Mouse (Mus musculus) G1E (cell line): ENCODE measurements around the gene Vwa5b1. TPM values are rescaled to one million over a fixed set of nuclear protein-coding genes. Genes with fewer than 3 reads are reported as not detected.

ENCODE experiments used
- ATAC-seq: 2 replicates; pipeline ENCODE4 v1.8.0; 2016; ENCODE audit warnings: mild to moderate bottlenecking; ENCODE audit not compliant: insufficient number of reproducible peaks, poor library complexity, low FRiP score, severe bottlenecking; ENCODE audit errors: extremely low read depth
- DNase-seq: peaks from one replicate; pipeline ENCODE4 v3.0.0; 2012; ENCODE audit warnings: low spot score
- H3K27me3 ChIP-seq: 2 replicates; pipeline ENCODE4 v1.6.1; 2012; ENCODE audit warnings: mild to moderate bottlenecking, low read length, inconsistent platforms; ENCODE audit not compliant: insufficient read depth
- H3K36me3 ChIP-seq: replicated peaks from 2 replicates; pipeline ENCODE3; 2012; ENCODE audit warnings: mild to moderate bottlenecking, inconsistent platforms
- H3K4me1 ChIP-seq: 2 replicates; pipeline ENCODE4 v1.6.1; 2012; ENCODE audit warnings: low read depth, low read length, inconsistent platforms, mixed read lengths; ENCODE audit not compliant: insufficient read depth
- H3K4me3 ChIP-seq: 2 replicates; pipeline ENCODE4 v1.5.1; 2012; ENCODE audit warnings: low read depth, mild to moderate bottlenecking, inconsistent platforms, low read length, moderate library complexity, mixed read lengths
- H3K9me3 ChIP-seq: replicated peaks from 2 replicates; pipeline ENCODE4 v1.6.1; 2012; ENCODE audit warnings: inconsistent platforms
- CTCF ChIP-seq: IDR thresholded peaks from 2 replicates; pipeline ENCODE4 v1.5.1; 2012; ENCODE audit warnings: low read depth, low read length, inconsistent platforms, mixed read lengths
- GATA1 ChIP-seq: IDR thresholded peaks from 2 replicates; pipeline ENCODE4 v1.6.1; 2012; ENCODE audit warnings: borderline replicate concordance, low read length, inconsistent platforms, mixed read lengths
- GATA2 ChIP-seq: IDR thresholded peaks from 2 replicates; pipeline ENCODE4 v1.6.1; 2012; ENCODE audit warnings: low read depth, low read length, inconsistent platforms, borderline replicate concordance
- POLR2AphosphoS5 ChIP-seq: IDR thresholded peaks from 2 replicates; pipeline ENCODE4 v1.6.1; 2012; ENCODE audit warnings: low read depth, low read length, inconsistent platforms; ENCODE audit not compliant: insufficient replicate concordance
- TAL1 ChIP-seq: conservative IDR thresholded peaks from 2 replicates; pipeline ENCODE4 v1.6.1; 2012; ENCODE audit warnings: low read depth, low read length, inconsistent platforms, mixed read lengths
- polyA plus RNA-seq: library from polyadenylated mRNA; stranded (reverse); fragments of >175 nt; gene quantifications from 2 replicates; pipeline ENCODE4 v1.2.3, GENCODE M21; 2012
- total RNA-seq, 2 experiments: library from RNA; stranded (forward) in 1 of 2; stranded (reverse) in 1 of 2; fragments of 200-1000 nt in 1 of 2; fragments of >200 nt in 1 of 2; fragmentation: Nextera tagmentation in 1 of 2; gene quantifications; 2 replicates each; pipeline ENCODE4 v1.2.3; 2014 to 2017

Gene Vwa5b1
- total RNA-seq (2014; fragmentation: Nextera tagmentation), result not detected in 2 replicates
- 0.06 and 0.33 TPM in 2 replicates for total RNA-seq (2017)
- not detected in 2 replicates for polyA plus RNA-seq

DNA sequence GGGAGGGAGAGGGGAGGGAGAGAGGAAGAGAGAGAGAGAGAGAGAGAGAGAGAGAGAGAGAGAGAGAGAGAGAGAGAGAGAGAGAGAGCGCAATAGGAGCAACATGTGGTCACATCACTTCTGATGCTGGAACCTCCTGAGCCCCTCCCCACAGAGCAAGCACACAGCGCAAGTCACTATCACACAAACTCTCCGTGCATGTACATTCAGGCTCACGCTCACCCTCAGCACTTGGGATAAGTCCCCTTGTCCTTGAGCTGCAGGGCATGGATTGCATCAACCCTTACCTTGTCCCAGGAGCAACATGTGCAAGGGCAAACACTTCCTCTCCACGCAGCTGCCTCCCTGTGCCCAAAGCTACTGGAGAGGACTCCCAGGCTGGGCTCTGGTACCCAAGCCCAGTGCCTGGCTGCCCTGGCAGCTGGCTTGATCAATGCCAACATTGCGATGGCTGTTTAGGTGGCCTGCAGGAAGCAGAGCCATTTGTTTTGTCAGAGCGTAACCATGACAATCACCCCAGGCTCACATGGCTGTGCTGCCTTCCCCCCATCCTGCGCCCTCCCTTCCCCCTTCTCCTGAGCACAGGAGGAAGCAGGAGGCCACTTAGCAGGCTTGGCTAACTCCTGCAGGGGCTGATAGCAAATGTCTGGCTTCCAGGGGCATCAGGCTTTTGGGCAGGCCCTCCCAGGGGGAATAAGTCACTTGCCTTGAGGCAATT, at the start of gene Vwa5b1:
Vwa5b1 (minus strand) TSS at position 457 of the 718 bp plus-strand sequence.
- H3K27me3 ChIP-seq, result no peaks in the 10 kb centered on the region
- TF ChIP-seq POLR2AphosphoS5 (no peak), TAL1 (no peak), CTCF (no peak), GATA2 (no peak), GATA1 (no peak)
- no peak within 1 kb of the TSS for H3K4me3 ChIP-seq
- H3K4me1 ChIP-seq, result no peaks in the 10 kb centered on the region
- ATAC-seq (no peak), DNase-seq (no peak)
- peaks cover 78% of the 10 kb centered on the region for H3K9me3 ChIP-seq
- no peaks in the 10 kb centered on the region for H3K36me3 ChIP-seq

DNA sequence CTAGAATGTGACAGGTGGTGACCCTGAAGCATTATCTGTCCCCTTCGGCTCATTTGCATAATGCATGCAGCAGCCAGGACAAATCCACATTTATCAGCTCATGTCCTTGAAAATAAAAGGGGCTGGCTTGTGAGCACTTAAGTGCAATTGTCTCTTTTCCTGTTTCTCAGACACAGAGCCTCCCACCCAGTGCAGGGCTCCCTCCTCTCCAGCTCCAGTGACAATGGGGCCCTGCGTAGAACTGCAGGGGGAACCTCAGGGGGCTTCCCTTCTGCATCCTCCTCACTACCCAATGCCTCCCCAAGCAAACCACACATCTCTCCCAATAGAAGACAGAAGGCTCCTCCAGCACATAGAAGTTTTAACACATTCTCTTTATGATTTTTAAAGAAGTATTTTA, 47.1 kb upstream of the Vwa5b1 start:
- no peaks in the 10 kb centered on the region for H3K4me1 ChIP-seq
- TF ChIP-seq TAL1, result no peak
- no peak for TF ChIP-seq GATA2
- no peak for TF ChIP-seq GATA1
- TF ChIP-seq CTCF, result no peak
- TF ChIP-seq POLR2AphosphoS5, result no peak
- DNase-seq, result no peak
- ATAC-seq, result no peak
- peaks cover 60% of the 10 kb centered on the region for H3K9me3 ChIP-seq
- H3K4me3 ChIP-seq, result no peak overlapping the region
- H3K36me3 ChIP-seq, result no peaks in the 10 kb centered on the region
- H3K27me3 ChIP-seq, result no peaks in the 10 kb centered on the region

- peaks cover 64% of the 10 kb centered on the region for H3K9me3 ChIP-seq
- no peak for DNase-seq
- TF ChIP-seq TAL1 (no peak), GATA1 (no peak), CTCF (no peak), POLR2AphosphoS5 (no peak), GATA2 (no peak)
- no peak for ATAC-seq
- no peaks in the 10 kb centered on the region for H3K4me1 ChIP-seq
- H3K4me3 ChIP-seq, result no peak overlapping the region
- no peaks in the 10 kb centered on the region for H3K36me3 ChIP-seq
- H3K27me3 ChIP-seq, result no peaks in the 10 kb centered on the region
These were observed 44.4 kb upstream of the Vwa5b1 start for GRCm38 (mm10) chr4:138680124-138680523.

GRCm38 (mm10) chr4:138677579-138677978, 41.9 kb upstream of the Vwa5b1 start:
- ATAC-seq (no peak), DNase-seq (no peak)
- Histone ChIP-seq H3K4me1 (no peaks in the 10 kb centered on the region), H3K36me3 (no peaks in the 10 kb centered on the region), H3K9me3 (peaks cover 62% of the 10 kb centered on the region), H3K27me3 (no peaks in the 10 kb centered on the region), H3K4me3 (no peak overlapping the region)
- no peak for TF ChIP-seq CTCF
- no peak for TF ChIP-seq GATA1
- TF ChIP-seq POLR2AphosphoS5, result no peak
- TF ChIP-seq TAL1, result no peak
- TF ChIP-seq GATA2, result no peak

GRCm38 (mm10) chr4:138676480-138676879, 40.8 kb upstream of the Vwa5b1 start:
- no peaks in the 10 kb centered on the region for H3K27me3 ChIP-seq
- DNase-seq (no peak), ATAC-seq (no peak)
- peaks cover 62% of the 10 kb centered on the region for H3K9me3 ChIP-seq
- no peak overlapping the region for H3K4me3 ChIP-seq
- no peaks in the 10 kb centered on the region for H3K4me1 ChIP-seq
- TF ChIP-seq POLR2AphosphoS5, result no peak
- TF ChIP-seq TAL1, result no peak
- no peak for TF ChIP-seq GATA1
- no peak for TF ChIP-seq GATA2
- TF ChIP-seq CTCF, result no peak
- no peaks in the 10 kb centered on the region for H3K36me3 ChIP-seq

GRCm38 (mm10) chr4:138672160-138672559, 36.5 kb upstream of the Vwa5b1 start:
- no peaks in the 10 kb centered on the region for H3K36me3 ChIP-seq
- peaks cover 74% of the 10 kb centered on the region for H3K9me3 ChIP-seq
- TF ChIP-seq GATA1 (no peak), TAL1 (no peak), POLR2AphosphoS5 (no peak), CTCF (no peak), GATA2 (no peak)
- H3K4me1 ChIP-seq, result no peaks in the 10 kb centered on the region
- DNase-seq (no peak), ATAC-seq (no peak)
- no peak overlapping the region for H3K4me3 ChIP-seq
- H3K27me3 ChIP-seq, result no peaks in the 10 kb centered on the region
